Comparison of ENCODE assay signal across 17 mouse cellular contexts in the genomic region with DNA sequence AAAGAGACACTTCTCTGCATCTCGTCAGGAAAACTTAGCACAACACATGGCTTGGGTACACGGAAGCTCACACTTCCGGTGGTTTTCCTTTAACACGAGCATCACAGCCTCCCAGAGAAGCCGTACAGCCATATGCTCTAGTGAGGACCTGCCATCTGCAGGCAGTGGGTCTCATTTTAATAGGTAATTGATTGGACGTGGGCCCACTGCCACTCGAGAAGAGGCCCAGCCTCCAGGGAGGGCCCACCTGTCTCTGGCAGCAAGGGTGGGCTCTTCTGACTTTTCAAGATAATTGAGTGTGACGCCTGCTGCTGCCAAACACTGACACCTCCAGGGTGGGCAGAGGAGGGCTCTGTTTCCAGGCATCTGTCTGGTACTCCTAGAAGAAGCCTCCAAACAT.
DNase-seq lines count a peak whose midpoint lies in the region; ATAC-seq lines count a peak whose summit lies in the region.
"Had no signal": no experiment of that assay in that cellular context is flagged by ENCODE, and none has a peak within 500 bp of the region (broad histone marks: within the 10 kb centered on the region; RNA-seq: fewer than 3 reads in every experiment).

No protein-coding gene starts in this region.

- no peak overlapping the region for H3K27ac ChIP-seq in hindbrain, embryonic 12.5 days
- no peak overlapping the region for H3K27ac ChIP-seq in hindbrain, embryonic 10.5 days
- peak overlapping the region; percentile 49 for H3K27ac ChIP-seq in forebrain, embryonic 16.5 days (ENCODE audit: low read length)
- H3K27ac ChIP-seq: liver, embryonic 15.5 days had no signal

- H3K9ac ChIP-seq in hindbrain, embryonic 12.5 days: no peak overlapping the region
- H3K9ac ChIP-seq in forebrain, embryonic 16.5 days (replicated peaks; ENCODE audit: low read depth, low read length): no peak overlapping the region
- H3K9ac ChIP-seq: liver, embryonic 15.5 days had no signal

- no peak for DNase-seq in hindbrain, embryonic 10.5 days (ENCODE audit: low spot score)
- DNase-seq in right cerebral cortex, adult 18-20 months: peak; percentile 2
- no peak for DNase-seq in right cerebral cortex, postnatal 25 days
- peak; percentile 43 for DNase-seq in retina, embryonic 14.5 days (ENCODE audit: low spot score)
- no peak for DNase-seq in left cerebral cortex, adult 18-20 months (ENCODE audit: low spot score in 2 of 2)
- DNase-seq in lung, postnatal 25 days (ENCODE audit: low spot score): no peak
- DNase-seq: adrenal gland, postnatal 36 days; cerebellum, postnatal 36 days; heart, postnatal 4 days; lung, postnatal 14 days; right cerebral cortex, postnatal 14 days; thymus, postnatal 36 days had no signal

- H3K9me3 ChIP-seq in hindbrain, embryonic 12.5 days (replicated peaks): no peaks in the 10 kb centered on the region
- no peaks in the 10 kb centered on the region for H3K9me3 ChIP-seq in hindbrain, embryonic 10.5 days
- H3K9me3 ChIP-seq in forebrain, embryonic 16.5 days (ENCODE audit: control insufficient read depth, low read length): no peaks in the 10 kb centered on the region
- H3K9me3 ChIP-seq: liver, embryonic 15.5 days had no signal

- H3K36me3 ChIP-seq in hindbrain, embryonic 12.5 days: no peaks in the 10 kb centered on the region
- H3K36me3 ChIP-seq in hindbrain, embryonic 10.5 days: no peaks in the 10 kb centered on the region
- no peaks in the 10 kb centered on the region for H3K36me3 ChIP-seq in forebrain, embryonic 16.5 days (ENCODE audit: control insufficient read depth, insufficient read depth)
- H3K36me3 ChIP-seq: liver, embryonic 15.5 days had no signal

- 0 out of 2 replicates have a peak, but pooled peaks have one; percentile 13 for ATAC-seq in hindbrain, embryonic 12.5 days (ENCODE audit: low FRiP score)
- ATAC-seq in forebrain, embryonic 16.5 days: peak; percentile 81
- ATAC-seq: intestine, postnatal 0 days had no signal

- peaks cover 19% of the 10 kb centered on the region for H3K4me1 ChIP-seq in hindbrain, embryonic 12.5 days
- H3K4me1 ChIP-seq in hindbrain, embryonic 10.5 days (replicated peaks): peaks cover 11% of the 10 kb centered on the region; the same call in 1 of the 2 replicates
- H3K4me1 ChIP-seq in forebrain, embryonic 16.5 days (replicated peaks; ENCODE audit: control insufficient read depth, insufficient read depth, low read length): peaks cover 26% of the 10 kb centered on the region
- H3K4me1 ChIP-seq: liver, embryonic 15.5 days had no signal

- no peaks in the 10 kb centered on the region for H3K27me3 ChIP-seq in hindbrain, embryonic 12.5 days
- H3K27me3 ChIP-seq in hindbrain, embryonic 10.5 days (ENCODE audit: insufficient read depth, poor library complexity, severe bottlenecking): no peaks in the 10 kb centered on the region; the same call in 1 of the 2 replicates
- no peaks in the 10 kb centered on the region for H3K27me3 ChIP-seq in forebrain, embryonic 16.5 days (replicated peaks; ENCODE audit: control insufficient read depth, insufficient read depth, low read length)
- H3K27me3 ChIP-seq: liver, embryonic 15.5 days had no signal

- no peak overlapping the region for H3K4me3 ChIP-seq in hindbrain, embryonic 12.5 days
- H3K4me3 ChIP-seq in hindbrain, embryonic 10.5 days: no peak overlapping the region
- no peak overlapping the region for H3K4me3 ChIP-seq in forebrain, embryonic 16.5 days (replicated peaks; ENCODE audit: low read length)
- H3K4me3 ChIP-seq: erythroblast, embryonic 14.5 days; liver, embryonic 15.5 days had no signal

- 38% methylated on average over 8 of the region's 8 CpGs for WGBS in hindbrain, embryonic 12.5 days
- 51% methylated on average over 8 of the region's 8 CpGs for WGBS in hindbrain, embryonic 10.5 days
- WGBS in forebrain, embryonic 16.5 days: 25% methylated on average over 8 of the region's 8 CpGs

- no peak overlapping the region for H3K4me2 ChIP-seq in hindbrain, embryonic 12.5 days (replicated peaks)
- no peak overlapping the region for H3K4me2 ChIP-seq in forebrain, embryonic 16.5 days (ENCODE audit: low read length)
- H3K4me2 ChIP-seq: liver, embryonic 15.5 days had no signal

Comparison
In these comparisons a context has a peak if more than half of its experiments do, and no peak if none do; other contexts are left out.
1. DNase-seq: peak in right cerebral cortex, adult 18-20 months (single experiment) and retina, embryonic 14.5 days (single experiment); none in hindbrain, embryonic 10.5 days (single experiment), right cerebral cortex, postnatal 25 days (single experiment), left cerebral cortex, adult 18-20 months (0 of 2) and lung, postnatal 25 days (single experiment).